Mouse (Mus musculus): Measurements from ENCODE around the gene Camk1. TPM values are rescaled to one million over a fixed set of nuclear protein-coding genes. Genes with fewer than 3 reads are reported as not detected.

Camk1 gene
- total and polyA plus RNA-seq, 3 experiments, result 7.9 to 13.3 TPM; not detected in 1

DNA sequence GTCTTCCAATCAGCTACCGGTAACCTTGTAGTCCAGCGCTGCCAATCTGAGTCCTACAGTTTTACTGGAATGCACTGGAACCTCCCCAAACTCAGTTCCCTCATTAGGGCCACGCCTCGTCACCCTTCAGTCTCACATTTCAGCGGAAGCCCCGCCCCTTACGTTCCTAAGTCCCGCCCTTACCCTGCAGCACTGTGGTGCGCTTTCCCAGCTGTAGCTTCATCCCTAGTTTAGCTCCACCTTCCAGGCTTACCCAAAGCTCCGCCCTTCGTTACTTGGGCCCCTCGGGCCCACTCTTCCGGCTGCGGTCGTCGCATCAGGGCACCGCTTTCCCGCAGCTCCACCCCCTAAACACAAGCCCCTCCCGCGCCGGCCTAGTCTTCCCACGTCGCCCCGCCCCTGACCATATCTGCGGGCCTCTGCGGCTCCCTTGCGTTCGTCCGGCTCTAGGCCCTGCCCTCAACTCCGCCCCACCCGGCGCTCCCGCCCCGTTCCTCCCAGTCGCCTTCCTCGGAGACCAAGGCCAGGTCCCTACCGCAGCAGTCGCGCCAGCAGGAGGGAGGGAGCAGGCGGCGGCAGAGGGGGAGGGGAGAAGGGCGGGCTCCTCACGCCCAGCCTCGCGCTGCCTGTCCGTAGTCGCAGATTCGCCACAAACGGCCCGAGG, 37.3 kb downstream of the Camk1 start:
- Histone ChIP-seq H3K4me3 (ENCODE audit: control insufficient read depth in 1 of 2, insufficient read depth in 1 of 2, low read depth in 2 of 2, low read length in 2 of 2) (peak overlapping the region; percentile 71 to 97), H3K9ac (ENCODE audit: control insufficient read depth, low read depth, low read length, poor library complexity, severe bottlenecking) (peak overlapping the region; percentile 99), H3K27me3 (ENCODE audit: control insufficient read depth in 1 of 2, insufficient read depth in 2 of 2, low read length in 2 of 2) (no peaks in the 10 kb centered on the region), H3K27ac (ENCODE audit: control insufficient read depth, low read depth, low read length) (peak overlapping the region; percentile 99), H3K36me3 (ENCODE audit: control insufficient read depth in 1 of 2, insufficient read depth in 2 of 2, low read length in 2 of 2) (peaks cover 11 to 17% of the 10 kb centered on the region in 2 experiments), H3K4me1 (ENCODE audit: control insufficient read depth in 1 of 2, insufficient read depth in 2 of 2, low read length in 2 of 2) (peaks cover 21 to 29% of the 10 kb centered on the region in 2 experiments), H3K9me3 (replicated peaks; ENCODE audit: insufficient read depth, low read length) (no peaks in the 10 kb centered on the region), H3K79me2 (ENCODE audit: control insufficient read depth, insufficient read depth, low read length, poor library complexity) (peaks cover 35% of the 10 kb centered on the region)
- peak; percentile 100 for DNase-seq (ENCODE audit: low read depth, low spot score)
- TF ChIP-seq BHLHE40 (IDR thresholded peaks at IDR 0.05; ENCODE audit: borderline replicate concordance, low read depth, low read length) (no peak), ZMIZ1 (IDR thresholded peaks at IDR 0.05; ENCODE audit: low read depth, low read length) (peak; percentile 55; the same call in 1 of the 2 replicates), SIN3A (IDR thresholded peaks at IDR 0.05; ENCODE audit: low read length) (peak; percentile 2; the same call in 1 of the 2 replicates), POLR2A (IDR thresholded peaks at IDR 0.05; ENCODE audit: control insufficient read depth in 1 of 2, insufficient read depth in 1 of 2, low read depth in 1 of 2, low read length in 2 of 2, poor library complexity in 1 of 2) (peak in 1 of 2 experiments; percentile 43; a peak in 1 of 4 replicates), MXI1 (IDR thresholded peaks at IDR 0.05; ENCODE audit: low read depth, low read length) (no peak; the same call in 1 of the 2 replicates), MYC (IDR thresholded peaks at IDR 0.05; ENCODE audit: low read depth, low read length) (peak; percentile 61; the same call in 1 of the 2 replicates), RCOR1 (IDR thresholded peaks at IDR 0.05; ENCODE audit: low read depth, low read length) (0 out of 2 replicates have a peak, but pooled peaks have one; percentile 9), TBP (IDR thresholded peaks at IDR 0.05; ENCODE audit: low read depth, low read length) (0 out of 2 replicates have a peak, but pooled peaks have one; percentile 24), ZKSCAN1 (IDR thresholded peaks at IDR 0.05; ENCODE audit: low read depth, low read length) (no peak), ELF1 (IDR thresholded peaks at IDR 0.05; ENCODE audit: low read depth, low read length) (peak; percentile 76), ZC3H11A (IDR thresholded peaks at IDR 0.05; ENCODE audit: low read depth, low read length) (no peak), E2F4 (IDR thresholded peaks at IDR 0.05; ENCODE audit: borderline replicate concordance, low read depth, low read length) (0 out of 2 replicates have a peak, but pooled peaks have one; percentile 38), MAX (IDR thresholded peaks at IDR 0.05; ENCODE audit: low read length) (peak; percentile 74), NELFE (IDR thresholded peaks at IDR 0.05; ENCODE audit: low read depth, low read length) (no peak), ETS1 (IDR thresholded peaks at IDR 0.05; ENCODE audit: low read depth, low read length) (peak; percentile 17; the same call in 1 of the 2 replicates), NRF1 (IDR thresholded peaks at IDR 0.05; ENCODE audit: insufficient read depth, low read depth, low read length, poor library complexity, severe bottlenecking) (peak; percentile 43; the same call in 1 of the 2 replicates), MAZ (IDR thresholded peaks at IDR 0.05; ENCODE audit: low read depth, low read length) (peak; percentile 86)

DNA sequence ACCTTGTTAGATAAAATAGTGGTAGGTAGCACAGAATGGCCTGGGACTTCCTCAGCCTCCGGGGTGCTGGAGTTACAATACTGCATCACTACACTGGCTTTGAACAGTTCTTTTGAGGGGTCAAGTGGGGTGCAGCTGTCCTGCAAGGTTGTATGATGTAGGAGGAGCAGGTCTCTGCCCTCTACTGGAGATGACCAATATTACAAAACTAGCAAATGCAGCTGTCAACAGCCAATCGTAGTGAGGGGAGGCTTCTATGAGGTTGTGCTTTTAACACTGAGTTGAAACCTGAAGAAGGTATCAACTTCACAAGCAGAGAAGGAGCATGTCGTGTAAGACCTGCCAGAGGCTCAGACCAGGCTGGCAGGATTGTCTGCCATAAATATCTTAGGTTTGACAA, 41.5 kb downstream of the Camk1 start:
- peak; percentile 86 for DNase-seq (ENCODE audit: low read depth, low spot score)
- Histone ChIP-seq H3K36me3 (ENCODE audit: control insufficient read depth in 1 of 2, insufficient read depth in 2 of 2, low read length in 2 of 2) (peaks cover 0 to 18% of the 10 kb centered on the region in 2 experiments; a peak in 2 of 4 replicates), H3K79me2 (ENCODE audit: control insufficient read depth, insufficient read depth, low read length, poor library complexity) (peaks cover 4% of the 10 kb centered on the region), H3K4me1 (ENCODE audit: control insufficient read depth in 1 of 2, insufficient read depth in 2 of 2, low read length in 2 of 2) (peaks cover 24 to 29% of the 10 kb centered on the region in 2 experiments), H3K4me3 (ENCODE audit: control insufficient read depth in 1 of 2, insufficient read depth in 1 of 2, low read depth in 2 of 2, low read length in 2 of 2) (peak overlapping the region; percentile 52 to 60), H3K27ac (ENCODE audit: control insufficient read depth, low read depth, low read length) (peak overlapping the region; percentile 68), H3K9me3 (replicated peaks; ENCODE audit: insufficient read depth, low read length) (no peaks in the 10 kb centered on the region), H3K27me3 (ENCODE audit: control insufficient read depth in 1 of 2, insufficient read depth in 2 of 2, low read length in 2 of 2) (no peaks in the 10 kb centered on the region), H3K9ac (ENCODE audit: control insufficient read depth, low read depth, low read length, poor library complexity, severe bottlenecking) (peak overlapping the region; percentile 52)
- no peak for TF ChIP-seq USF1 (IDR thresholded peaks at IDR 0.05; ENCODE audit: low read depth, low read length)
- no peak for TF ChIP-seq CHD2 (IDR thresholded peaks at IDR 0.05; ENCODE audit: low read length)
- no peak for TF ChIP-seq MYB (IDR thresholded peaks at IDR 0.05; ENCODE audit: low read depth, low read length)
- no peak for TF ChIP-seq POLR2A (IDR thresholded peaks at IDR 0.05; ENCODE audit: control insufficient read depth in 1 of 2, insufficient read depth in 1 of 2, low read depth in 1 of 2, low read length in 2 of 2, poor library complexity in 1 of 2)
- TF ChIP-seq SMC3 (IDR thresholded peaks at IDR 0.05; ENCODE audit: low read depth, low read length), result peak; percentile 61
- peak; percentile 34 for TF ChIP-seq ZC3H11A (IDR thresholded peaks at IDR 0.05; ENCODE audit: low read depth, low read length)
- TF ChIP-seq ZMIZ1 (IDR thresholded peaks at IDR 0.05; ENCODE audit: low read depth, low read length), result no peak
- TF ChIP-seq HCFC1 (IDR thresholded peaks at IDR 0.05; ENCODE audit: low read depth, low read length), result 0 out of 2 replicates have a peak, but pooled peaks have one; percentile 35
- TF ChIP-seq EP300 (IDR thresholded peaks at IDR 0.05; ENCODE audit: low read depth in 1 of 2, low read length in 2 of 2), result no peak
- peak; percentile 3 to 67 (median 30); a peak in 5 of 6 replicates for TF ChIP-seq CTCF (IDR thresholded peaks at IDR 0.05 in 2 of 3, conservative IDR thresholded peaks at IDR 0.05 in 1 of 3; ENCODE audit: control insufficient read depth in 1 of 3, insufficient read depth in 1 of 3, low read depth in 2 of 3, low read length in 3 of 3, poor library complexity in 1 of 3, severe bottlenecking in 1 of 3)
- no peak for TF ChIP-seq BHLHE40 (IDR thresholded peaks at IDR 0.05; ENCODE audit: borderline replicate concordance, low read depth, low read length)
- no peak for TF ChIP-seq UBTF (IDR thresholded peaks at IDR 0.05; ENCODE audit: borderline replicate concordance, insufficient read depth, low read depth, low read length)
- TF ChIP-seq MXI1 (IDR thresholded peaks at IDR 0.05; ENCODE audit: low read depth, low read length), result no peak
- no peak for TF ChIP-seq MAFK (IDR thresholded peaks at IDR 0.05; ENCODE audit: borderline replicate concordance, low read depth, low read length)
- no peak for TF ChIP-seq USF2 (IDR thresholded peaks at IDR 0.05; ENCODE audit: borderline replicate concordance in 1 of 2, insufficient read depth in 1 of 2, low read depth in 1 of 2, low read length in 2 of 2)
- no peak for TF ChIP-seq E2F4 (IDR thresholded peaks at IDR 0.05; ENCODE audit: borderline replicate concordance, low read depth, low read length)
- no peak for TF ChIP-seq NRF1 (IDR thresholded peaks at IDR 0.05; ENCODE audit: insufficient read depth, low read depth, low read length, poor library complexity, severe bottlenecking)
- TF ChIP-seq NELFE (IDR thresholded peaks at IDR 0.05; ENCODE audit: low read depth, low read length), result no peak
- peak; percentile 40; the same call in 1 of the 2 replicates for TF ChIP-seq ETS1 (IDR thresholded peaks at IDR 0.05; ENCODE audit: low read depth, low read length)
